12 mouse cellular contexts compared by ENCODE assay signal in genomic region chr2:75689482-75690158, GRCm38 (mm10). TPM values are rescaled to one million over a fixed set of nuclear protein-coding genes. Genes with fewer than 3 reads are reported as not detected.
DNase-seq lines count a peak whose midpoint lies in the region; ATAC-seq and TF ChIP-seq lines count a peak whose summit lies in the region.
"Had no signal": no experiment of that assay in that cellular context is flagged by ENCODE, and none has a peak within 500 bp of the region (broad histone marks: within the 10 kb centered on the region; RNA-seq: fewer than 3 reads in every experiment).

No protein-coding gene starts in this region.

- H3K27me3 ChIP-seq in heart, embryonic 14.5 days (ENCODE audit: control insufficient read depth, insufficient read depth, low read length), result no peaks in the 10 kb centered on the region
- H3K27me3 ChIP-seq in lung, postnatal 0 days (replicated peaks; ENCODE audit: insufficient read depth, low read length), result no peaks in the 10 kb centered on the region
- H3K27me3 ChIP-seq: embryonic facial prominence, embryonic 12.5 days had no signal

- H3K36me3 ChIP-seq in heart, embryonic 14.5 days (ENCODE audit: control insufficient read depth, insufficient read depth, low read length), result 0 out of 2 replicates have a peak, but pooled peaks cover 3% of the 10 kb centered on the region
- no peaks in the 10 kb centered on the region for H3K36me3 ChIP-seq in lung, postnatal 0 days (ENCODE audit: insufficient read depth, low read length)
- H3K36me3 ChIP-seq: embryonic facial prominence, embryonic 12.5 days had no signal

- ATAC-seq in heart, embryonic 14.5 days (ENCODE audit: insufficient number of reproducible peaks, insufficient read depth, low FRiP score, low read depth), result no peak
- ATAC-seq in lung, postnatal 0 days, result no peak

- peak overlapping the region; percentile 51 to 52; a peak in 3 of 4 replicates for H3K27ac ChIP-seq in heart, embryonic 14.5 days (replicated peaks in 1 of 2; ENCODE audit: control insufficient read depth in 1 of 2, insufficient read depth in 1 of 2, low read depth in 2 of 2, low read length in 2 of 2)
- 0 out of 2 replicates have a peak overlapping the region, but pooled peaks have one; percentile 9 for H3K27ac ChIP-seq in lung, postnatal 0 days (ENCODE audit: low read length)
- 0 out of 2 replicates have a peak overlapping the region, but pooled peaks have one; percentile 5 for H3K27ac ChIP-seq in embryonic fibroblast, embryonic 13.5 days (ENCODE audit: insufficient read depth, low read length)
- H3K27ac ChIP-seq: embryonic facial prominence, embryonic 12.5 days; layer of hippocampus, adult 2 months had no signal

- 78% methylated on average over 10 of the region's 10 CpGs for WGBS in heart, embryonic 14.5 days
- WGBS in lung, postnatal 0 days, result 73% methylated on average over 10 of the region's 10 CpGs

- TF ChIP-seq CTCF in lung, postnatal 0 days (IDR thresholded peaks at IDR 0.05), result no peak
- TF ChIP-seq CTCF in embryonic fibroblast, embryonic 13.5 days (IDR thresholded peaks at IDR 0.05; ENCODE audit: borderline replicate concordance, insufficient read depth, low read length), result no peak

- H3K9me3 ChIP-seq in heart, embryonic 14.5 days (ENCODE audit: control insufficient read depth, low read length), result no peaks in the 10 kb centered on the region
- H3K9me3 ChIP-seq in lung, postnatal 0 days (ENCODE audit: low read length), result no peaks in the 10 kb centered on the region
- H3K9me3 ChIP-seq: embryonic facial prominence, embryonic 12.5 days had no signal

- no peak for DNase-seq in heart, postnatal 4 days
- DNase-seq in lung, postnatal 0 days (ENCODE audit: low spot score), result no peak
- no peak for DNase-seq in lung, postnatal 25 days (ENCODE audit: low spot score)
- DNase-seq in naive thymus-derived CD4-positive, alpha-beta T cell, adult 2 months (ENCODE audit: low read depth), result peak; percentile 20
- no peak for DNase-seq in adrenal gland, adult 18-20 months (ENCODE audit: low spot score in 2 of 2)
- DNase-seq: adrenal gland, adult 8-10 months; cerebellum, postnatal 36 days had no signal

- TF ChIP-seq POLR2A in embryonic fibroblast, embryonic 13.5 days (IDR thresholded peaks at IDR 0.05; ENCODE audit: low read depth, low read length), result no peak

- TF ChIP-seq EP300 in lung, postnatal 0 days (IDR thresholded peaks at IDR 0.05), result no peak

- no peak overlapping the region for H3K4me2 ChIP-seq in heart, embryonic 14.5 days (ENCODE audit: low read length)
- no peak overlapping the region for H3K4me2 ChIP-seq in lung, postnatal 0 days (replicated peaks; ENCODE audit: low read depth, low read length)
- H3K4me2 ChIP-seq: embryonic facial prominence, embryonic 12.5 days; midbrain, embryonic 11.5 days had no signal

- H3K4me3 ChIP-seq in heart, embryonic 14.5 days (ENCODE audit: control insufficient read depth in 1 of 2, insufficient read depth in 1 of 2, low read depth in 1 of 2, low read length in 2 of 2), result no peak overlapping the region
- H3K4me3 ChIP-seq in lung, postnatal 0 days (ENCODE audit: low read depth, low read length), result no peak overlapping the region
- H3K4me3 ChIP-seq in embryonic fibroblast, embryonic 13.5 days (ENCODE audit: insufficient read depth, low read length), result no peak overlapping the region
- H3K4me3 ChIP-seq: embryonic facial prominence, embryonic 12.5 days; layer of hippocampus, adult 2 months had no signal

- H3K9ac ChIP-seq in heart, embryonic 14.5 days (ENCODE audit: low read length), result peak overlapping the region; percentile 34; the same call in 1 of the 2 replicates
- H3K9ac ChIP-seq in lung, postnatal 0 days (replicated peaks; ENCODE audit: low read depth), result no peak overlapping the region
- H3K9ac ChIP-seq: embryonic facial prominence, embryonic 12.5 days had no signal

- H3K4me1 ChIP-seq in heart, embryonic 14.5 days (ENCODE audit: control insufficient read depth in 2 of 2, insufficient read depth in 2 of 2, low read length in 2 of 2), result peaks cover 40 to 88% of the 10 kb centered on the region in 2 experiments
- H3K4me1 ChIP-seq in lung, postnatal 0 days (ENCODE audit: insufficient read depth, low read depth, low read length), result peaks cover 23% of the 10 kb centered on the region
- peaks cover 19% of the 10 kb centered on the region for H3K4me1 ChIP-seq in embryonic fibroblast, embryonic 13.5 days (ENCODE audit: control insufficient read depth, insufficient read depth, low read length)

RNA-seq across cellular contexts. Expression of gene Nfe2l2, which starts 14.8 kb away (rescaled TPM):
- polyA plus RNA-seq in heart, embryonic 14.5 days (2014; fragmentation: Nextera tagmentation; extraction: Ambion mirVana), result 52.5 and 55.3 TPM in 2 replicates
- total RNA-seq in heart, postnatal 4 days (2021), result 10 to 100 TPM; 53.2 to 54.5 TPM
- 116 and 151 TPM in 2 replicates for polyA plus RNA-seq in lung, postnatal 0 days (2015; fragmentation: Nextera tagmentation; extraction: Ambion mirVana)
- 130 and 137 TPM in 2 replicates for polyA plus RNA-seq in embryonic fibroblast, embryonic 13.5 days (2011; ENCODE audit: insufficient read length, low read depth, missing spikeins)
- 100 to 1,000 TPM; 102 to 116 TPM for total RNA-seq in adrenal gland, adult 18-20 months (2021)

RNA-seq across cellular contexts. Expression of gene Hnrnpa3, which starts 30.6 kb away (rescaled TPM):
- 121 and 134 TPM in 2 replicates for polyA plus RNA-seq in heart, embryonic 14.5 days (2014; fragmentation: Nextera tagmentation; extraction: Ambion mirVana)
- total RNA-seq in heart, postnatal 4 days (2021), result 100 to 1,000 TPM; 504 to 509 TPM
- polyA plus RNA-seq in lung, postnatal 0 days (2015; fragmentation: Nextera tagmentation; extraction: Ambion mirVana), result 114 and 129 TPM in 2 replicates
- 192 and 279 TPM in 2 replicates for polyA plus RNA-seq in embryonic fibroblast, embryonic 13.5 days (2011; ENCODE audit: insufficient read length, low read depth, missing spikeins)
- 100 to 1,000 TPM; 323 to 382 TPM for total RNA-seq in adrenal gland, adult 18-20 months (2021)
